Mouse (Mus musculus): ENCODE measurements at regions not wholly inside any gene's neighbourhood (a gene's known extent, or its start where the extent isn't known, plus 50 kb on each side); places are given as distances from the start of the nearest gene placed in this dataset.
A peak's percentile ranks its signal among the peaks of the same experiment; 100 is the strongest.

- Histone ChIP-seq H3K4me3 (no peak overlapping the region), H3K27ac (no peak overlapping the region)
- TF ChIP-seq CTCF (IDR thresholded peaks at IDR 0.05), result peak; percentile 39
- peak in 1 of 2 experiments; percentile 18 for DNase-seq (ENCODE audit: extremely low spot score in 1 of 2, low spot score in 2 of 2)
- intact Hi-C loops (cut with DNase I), result no loop called here
Measured at GRCm38 (mm10) chr9:47054595-47054994, 56.1 kb downstream of the Gm4791 start.

GRCm38 (mm10) chr9:47055558-47055957 is 57.0 kb downstream of the Gm4791 start:
- intact Hi-C loops (cut with DNase I), result no loop called here
- no peak overlapping the region for H3K4me3 ChIP-seq
- H3K27ac ChIP-seq, result no peak overlapping the region
- TF ChIP-seq CTCF (IDR thresholded peaks at IDR 0.05), result no peak
- no peak for DNase-seq (ENCODE audit: extremely low spot score in 1 of 2, low spot score in 2 of 2)

GRCm38 (mm10) chr9:47059339-47060005 is 60.9 kb downstream of the Gm4791 start:
- H3K4me3 ChIP-seq, result no peak overlapping the region
- no peak for DNase-seq (ENCODE audit: extremely low spot score in 1 of 2, low spot score in 2 of 2)
- no peak for TF ChIP-seq CTCF (IDR thresholded peaks at IDR 0.05)
- H3K27ac ChIP-seq, result no peak overlapping the region
- intact Hi-C loops (cut with DNase I), result no loop called here

GRCm38 (mm10) chr9:47060757-47061156 is 62.2 kb downstream of the Gm4791 start:
- Histone ChIP-seq H3K27ac (no peak overlapping the region), H3K4me3 (no peak overlapping the region)
- no peak for TF ChIP-seq CTCF (IDR thresholded peaks at IDR 0.05)
- DNase-seq (ENCODE audit: extremely low spot score in 1 of 2, low spot score in 2 of 2), result no peak
- intact Hi-C loops (cut with DNase I), result no loop called here

- intact Hi-C loops (cut with DNase I), result no loop called here
- TF ChIP-seq CTCF (IDR thresholded peaks at IDR 0.05), result no peak
- Histone ChIP-seq H3K4me3 (no peak overlapping the region), H3K27ac (no peak overlapping the region)
- DNase-seq (ENCODE audit: extremely low spot score in 1 of 2, low spot score in 2 of 2), result no peak
Measured at GRCm38 (mm10) chr9:47062516-47062915, 64.0 kb downstream of the Gm4791 start.

- no peak for DNase-seq (ENCODE audit: extremely low spot score in 1 of 2, low spot score in 2 of 2)
- intact Hi-C loops (cut with DNase I), result no loop called here
- no peak for TF ChIP-seq CTCF (IDR thresholded peaks at IDR 0.05)
- no peak overlapping the region for H3K27ac ChIP-seq
- H3K4me3 ChIP-seq, result no peak overlapping the region
Measured at GRCm38 (mm10) chr9:47063751-47064150, 65.2 kb downstream of the Gm4791 start.

GRCm38 (mm10) chr9:47064463-47065032 is 66.0 kb downstream of the Gm4791 start:
- no peak for TF ChIP-seq CTCF (IDR thresholded peaks at IDR 0.05)
- no peak overlapping the region for H3K4me3 ChIP-seq
- intact Hi-C loops (cut with DNase I), result no loop called here
- no peak for DNase-seq (ENCODE audit: extremely low spot score in 1 of 2, low spot score in 2 of 2)
- H3K27ac ChIP-seq, result no peak overlapping the region

GRCm38 (mm10) chr9:47069436-47069835 is 70.9 kb downstream of the Gm4791 start:
- Histone ChIP-seq H3K4me3 (no peak overlapping the region), H3K27ac (no peak overlapping the region)
- intact Hi-C loops (cut with DNase I), result no loop called here
- no peak for DNase-seq (ENCODE audit: extremely low spot score in 1 of 2, low spot score in 2 of 2)
- no peak for TF ChIP-seq CTCF (IDR thresholded peaks at IDR 0.05)

- DNase-seq (ENCODE audit: extremely low spot score in 1 of 2, low spot score in 2 of 2), result no peak
- Histone ChIP-seq H3K4me3 (no peak overlapping the region), H3K27ac (no peak overlapping the region)
- TF ChIP-seq CTCF (IDR thresholded peaks at IDR 0.05), result no peak
- intact Hi-C loops (cut with DNase I), result no loop called here
Measured at GRCm38 (mm10) chr9:47070958-47071357, 72.4 kb downstream of the Gm4791 start.

- no peak overlapping the region for H3K27ac ChIP-seq
- no peak overlapping the region for H3K4me3 ChIP-seq
- TF ChIP-seq CTCF (IDR thresholded peaks at IDR 0.05), result no peak
- DNase-seq (ENCODE audit: extremely low spot score in 1 of 2, low spot score in 2 of 2), result no peak
- intact Hi-C loops (cut with DNase I), result no loop called here
Measured at GRCm38 (mm10) chr9:47076946-47077345, 78.4 kb downstream of the Gm4791 start.

GRCm38 (mm10) chr9:47077416-47077815 is 78.9 kb downstream of the Gm4791 start:
- TF ChIP-seq CTCF (IDR thresholded peaks at IDR 0.05), result no peak
- intact Hi-C loops (cut with DNase I), result no loop called here
- no peak overlapping the region for H3K27ac ChIP-seq
- H3K4me3 ChIP-seq, result no peak overlapping the region
- no peak for DNase-seq (ENCODE audit: extremely low spot score in 1 of 2, low spot score in 2 of 2)

GRCm38 (mm10) chr9:47077945-47078344 is 79.4 kb downstream of the Gm4791 start:
- DNase-seq (ENCODE audit: extremely low spot score in 1 of 2, low spot score in 2 of 2), result no peak
- intact Hi-C loops (cut with DNase I), result no loop called here
- TF ChIP-seq CTCF (IDR thresholded peaks at IDR 0.05), result no peak
- no peak overlapping the region for H3K4me3 ChIP-seq
- no peak overlapping the region for H3K27ac ChIP-seq

- H3K27ac ChIP-seq, result no peak overlapping the region
- no peak for TF ChIP-seq CTCF (IDR thresholded peaks at IDR 0.05)
- intact Hi-C loops (cut with DNase I), result no loop called here
- H3K4me3 ChIP-seq, result no peak overlapping the region
- DNase-seq (ENCODE audit: extremely low spot score in 1 of 2, low spot score in 2 of 2), result no peak
Measured at GRCm38 (mm10) chr9:47081407-47081806, 82.9 kb downstream of the Gm4791 start.

Data from left cerebral cortex, adult 2 months (tissue).